Comparison of ENCODE assay signal across 9 mouse cellular contexts in genomic region chr6:114878841-114879520, GRCm38 (mm10).
A peak's percentile ranks its signal among the peaks of the same experiment; 100 is the strongest.
DNase-seq lines count a peak whose midpoint lies in the region; ATAC-seq and TF ChIP-seq lines count a peak whose summit lies in the region.
"Had no signal": no experiment of that assay in that cellular context is flagged by ENCODE, and none has a peak within 500 bp of the region (broad histone marks: within the 10 kb centered on the region; RNA-seq: fewer than 3 reads in every experiment).

No protein-coding gene starts in this region.

- H3K4me2 ChIP-seq in liver, embryonic 12.5 days = no peak overlapping the region
- 0 out of 2 replicates have a peak overlapping the region, but pooled peaks have one; percentile 22 for H3K4me2 ChIP-seq in heart, postnatal 0 days (ENCODE audit: low read depth, low read length)

- peaks cover 53% of the 10 kb centered on the region for H3K79me2 ChIP-seq in liver, adult 2 months (ENCODE audit: control insufficient read depth, insufficient read depth, low read length)

- H3K36me3 ChIP-seq in liver, adult 2 months (ENCODE audit: control insufficient read depth, insufficient read depth, low read length) = no peaks in the 10 kb centered on the region
- H3K36me3 ChIP-seq in liver, embryonic 12.5 days = peaks cover 3% of the 10 kb centered on the region
- no peaks in the 10 kb centered on the region for H3K36me3 ChIP-seq in heart, postnatal 0 days (replicated peaks; ENCODE audit: control insufficient read depth, insufficient read depth, low read length)
- H3K36me3 ChIP-seq in limb, embryonic 10.5 days = peaks cover 18% of the 10 kb centered on the region

- WGBS in liver, adult 2 months = 14% methylated on average over 19 of the region's 19 CpGs
- 75% methylated on average over 19 of the region's 19 CpGs for WGBS in liver, embryonic 12.5 days (ENCODE audit: insufficient replicate concordance)
- WGBS in heart, postnatal 0 days = 42% methylated on average over 19 of the region's 19 CpGs
- WGBS in limb, embryonic 10.5 days = 90% methylated on average over 19 of the region's 19 CpGs

- TF ChIP-seq EP300 in heart, postnatal 0 days (IDR thresholded peaks at IDR 0.05; ENCODE audit: low read depth) = no peak

- TF ChIP-seq CTCF in liver, adult 2 months (IDR thresholded peaks at IDR 0.05; ENCODE audit: low read depth, low read length) = no peak
- no peak for TF ChIP-seq CTCF in heart, postnatal 0 days (IDR thresholded peaks at IDR 0.05; ENCODE audit: low read depth)

- H3K4me1 ChIP-seq in liver, adult 2 months (ENCODE audit: control insufficient read depth, insufficient read depth, low read length) = peaks cover 60% of the 10 kb centered on the region
- peaks cover 100% of the 10 kb centered on the region for H3K4me1 ChIP-seq in liver, embryonic 12.5 days
- H3K4me1 ChIP-seq in heart, postnatal 0 days (ENCODE audit: control insufficient read depth, insufficient read depth) = peaks cover 88% of the 10 kb centered on the region
- peaks cover 87% of the 10 kb centered on the region for H3K4me1 ChIP-seq in limb, embryonic 10.5 days

- H3K4me3 ChIP-seq in liver, adult 2 months (ENCODE audit: insufficient read depth, low read depth, low read length) = peak overlapping the region; percentile 42; the same call in 1 of the 2 replicates
- no peak overlapping the region for H3K4me3 ChIP-seq in liver, embryonic 12.5 days
- H3K4me3 ChIP-seq in heart, postnatal 0 days (ENCODE audit: low read depth, low read length) = no peak overlapping the region
- H3K4me3 ChIP-seq in limb, embryonic 10.5 days = no peak overlapping the region

- no peaks in the 10 kb centered on the region for H3K9me3 ChIP-seq in liver, embryonic 12.5 days (replicated peaks)
- no peaks in the 10 kb centered on the region for H3K9me3 ChIP-seq in heart, postnatal 0 days (replicated peaks; ENCODE audit: control insufficient read depth, low read length)
- H3K9me3 ChIP-seq in limb, embryonic 10.5 days (replicated peaks) = no peaks in the 10 kb centered on the region

- no peak for ATAC-seq in liver, embryonic 12.5 days
- peak; percentile 25; the same call in 1 of the 2 replicates for ATAC-seq in heart, postnatal 0 days (ENCODE audit: insufficient read depth, low read depth)

- peak; percentile 60 for DNase-seq in adrenal gland, postnatal 14 days
- no peak for DNase-seq in adrenal gland, adult 18-20 months (ENCODE audit: low spot score in 2 of 2)
- peak; percentile 86 for DNase-seq in liver, adult 2 months (ENCODE audit: extremely low read depth, low read depth, low spot score)
- DNase-seq in heart, postnatal 0 days (ENCODE audit: low spot score) = peak; percentile 56
- DNase-seq in limb, embryonic 10.5 days (ENCODE audit: low spot score) = no peak
- DNase-seq in B cell, adult 2 months = no peak
- no peak for DNase-seq in left cerebral cortex, postnatal 25 days (ENCODE audit: low spot score in 2 of 2)
- DNase-seq: gastrocnemius, postnatal 25 days had no signal

- H3K27me3 ChIP-seq in liver, adult 2 months (ENCODE audit: control insufficient read depth, insufficient read depth, low read length) = no peaks in the 10 kb centered on the region
- H3K27me3 ChIP-seq in liver, embryonic 12.5 days (replicated peaks) = no peaks in the 10 kb centered on the region
- H3K27me3 ChIP-seq in heart, postnatal 0 days (ENCODE audit: control insufficient read depth, insufficient read depth, low read length) = no peaks in the 10 kb centered on the region
- no peaks in the 10 kb centered on the region for H3K27me3 ChIP-seq in limb, embryonic 10.5 days (ENCODE audit: low read depth, poor library complexity, severe bottlenecking)

- TF ChIP-seq POLR2A in liver, adult 2 months (IDR thresholded peaks at IDR 0.05; ENCODE audit: extremely low read depth, insufficient read depth, low read length) = no peak

- intact Hi-C loops in left cerebral cortex, postnatal 25 days (cut with DNase I) = no loop called here

- H3K9ac ChIP-seq in liver, adult 2 months (ENCODE audit: low read depth, low read length) = peak overlapping the region; percentile 56
- H3K9ac ChIP-seq in liver, embryonic 12.5 days = no peak overlapping the region
- no peak overlapping the region for H3K9ac ChIP-seq in heart, postnatal 0 days (replicated peaks; ENCODE audit: low read depth, low read length)

- peak overlapping the region; percentile 90 for H3K27ac ChIP-seq in liver, adult 2 months (replicated peaks; ENCODE audit: insufficient read depth, low read depth, low read length)
- no peak overlapping the region for H3K27ac ChIP-seq in liver, embryonic 12.5 days
- H3K27ac ChIP-seq in heart, postnatal 0 days (ENCODE audit: low read depth) = peak overlapping the region; percentile 41
- peak overlapping the region; percentile 25; the same call in 1 of the 2 replicates for H3K27ac ChIP-seq in limb, embryonic 10.5 days

Comparison
In these comparisons a context has a peak if more than half of its experiments do, and no peak if none do; other contexts are left out.
1. DNase-seq: peak in adrenal gland, postnatal 14 days (single experiment), liver, adult 2 months (single experiment) and heart, postnatal 0 days (single experiment); none in adrenal gland, adult 18-20 months (0 of 2), limb, embryonic 10.5 days (single experiment), B cell, adult 2 months (0 of 2) and left cerebral cortex, postnatal 25 days (0 of 2).